Comparison of ENCODE assay signal across 7 mouse cellular contexts in the genomic region with DNA sequence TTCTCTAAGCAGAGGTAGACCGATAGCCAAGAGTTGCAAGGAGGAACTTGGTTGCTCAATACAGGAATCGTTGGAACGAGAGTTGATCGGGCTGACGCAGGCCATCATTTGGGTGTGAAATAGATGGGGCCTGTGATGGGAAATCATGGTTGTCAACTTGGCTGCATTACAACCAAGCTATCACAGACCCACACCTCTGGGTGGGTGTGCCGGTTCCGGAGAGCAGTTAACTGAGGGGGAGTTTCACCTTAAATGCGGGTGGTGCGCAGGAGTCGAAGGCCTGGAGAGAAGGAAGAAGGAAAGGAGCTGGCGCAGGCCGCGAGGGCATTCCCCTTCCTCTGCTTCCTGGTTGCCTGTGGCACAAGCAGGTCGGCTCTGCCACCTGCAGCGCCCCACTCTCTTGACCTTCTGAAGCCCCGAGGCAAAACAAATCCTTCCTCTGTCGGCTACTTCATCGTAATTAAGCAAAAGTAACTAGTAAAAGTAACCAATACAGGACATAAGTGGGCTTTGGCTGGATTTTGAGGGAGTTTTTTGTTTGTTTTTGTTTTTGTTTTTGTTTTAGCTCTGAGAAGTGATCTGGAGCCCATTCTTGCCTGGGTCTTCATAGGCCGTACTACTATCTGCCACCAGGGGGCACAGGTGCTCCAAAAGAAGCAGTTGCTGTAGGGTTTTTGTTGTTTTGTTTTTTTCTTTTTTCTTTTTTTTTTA. TPM values are rescaled to one million over a fixed set of nuclear protein-coding genes. Genes with fewer than 3 reads are reported as not detected.
DNase-seq lines count a peak whose midpoint lies in the region; ATAC-seq lines count a peak whose summit lies in the region.

No protein-coding gene starts in this region.

- 51% methylated on average over 19 of the region's 19 CpGs for WGBS in hindbrain, embryonic 16.5 days

- no peaks in the 10 kb centered on the region for H3K36me3 ChIP-seq in hindbrain, embryonic 16.5 days (ENCODE audit: control insufficient read depth, insufficient read depth, low read length)

- no peak overlapping the region for H3K27ac ChIP-seq in hindbrain, embryonic 16.5 days (ENCODE audit: low read depth, low read length)

- no peaks in the 10 kb centered on the region for H3K9me3 ChIP-seq in hindbrain, embryonic 16.5 days (ENCODE audit: control insufficient read depth, low read length)

- H3K4me2 ChIP-seq in hindbrain, embryonic 16.5 days (ENCODE audit: low read length): peak overlapping the region; percentile 41

- H3K9ac ChIP-seq in hindbrain, embryonic 16.5 days (ENCODE audit: low read depth, low read length): no peak overlapping the region

- no peak for ATAC-seq in hindbrain, embryonic 16.5 days
- peak; percentile 87 for ATAC-seq in megakaryocyte, adult 5-6 weeks (ENCODE audit: poor library complexity, severe bottlenecking)

- H3K27me3 ChIP-seq in hindbrain, embryonic 16.5 days (replicated peaks; ENCODE audit: control insufficient read depth, insufficient read depth, low read length): no peaks in the 10 kb centered on the region

- H3K4me3 ChIP-seq in hindbrain, embryonic 16.5 days (ENCODE audit: low read length): no peak overlapping the region

- DNase-seq in adipocyte (ENCODE audit: low spot score): peak; percentile 88
- DNase-seq in cerebellum, postnatal 10 days: peak; percentile 85 to 89
- peak; percentile 51 to 67 for DNase-seq in frontal cortex, postnatal 36 days (ENCODE audit: low spot score in 2 of 2)
- peak; percentile 40 to 72 for DNase-seq in left cerebral cortex, postnatal 10 days (ENCODE audit: extremely low spot score in 1 of 2, low spot score in 2 of 2)
- peak; percentile 66 for DNase-seq in right cerebral cortex, postnatal 14 days

- intact Hi-C loops in left cerebral cortex, postnatal 10 days (cut with DNase I): no loop called here

- H3K4me1 ChIP-seq in hindbrain, embryonic 16.5 days (ENCODE audit: control insufficient read depth, insufficient read depth, low read depth, low read length): 0 out of 2 replicates have a peak, but pooled peaks cover 2% of the 10 kb centered on the region

RNA-seq across cellular contexts. Expression of gene Plet1, which starts 31.7 kb away (rescaled TPM):
- 0.90 and 1.1 TPM in 2 replicates for polyA plus RNA-seq in hindbrain, embryonic 16.5 days (2015; fragmentation: Nextera tagmentation; extraction: Ambion mirVana)
- total RNA-seq in left cerebral cortex, postnatal 10 days (2021): not detected
- total RNA-seq in megakaryocyte, adult 5-6 weeks (2015): not detected in 2 replicates
- total RNA-seq in megakaryocyte, adult 5-6 weeks (2017): not detected in 2 replicates
